8 mouse cellular contexts compared by ENCODE assay signal in genomic region chr9:65214425-65214777, GRCm38 (mm10). TPM values are rescaled to one million over a fixed set of nuclear protein-coding genes. Genes with fewer than 3 reads are reported as not detected.
A peak's percentile ranks its signal among the peaks of the same experiment; 100 is the strongest.
DNase-seq lines count a peak whose midpoint lies in the region; ATAC-seq lines count a peak whose summit lies in the region.

No protein-coding gene starts in this region.

- peak overlapping the region; percentile 84; the same call in 1 of the 2 replicates for H3K9ac ChIP-seq in midbrain, embryonic 11.5 days (ENCODE audit: low read length)

- no peak for ATAC-seq in midbrain, embryonic 11.5 days (ENCODE audit: low FRiP score)

- WGBS in heart, embryonic 10.5 days, result 22% methylated on average over 10 of the region's 10 CpGs
- WGBS in limb, embryonic 10.5 days, result 32% methylated on average over 10 of the region's 10 CpGs
- WGBS in midbrain, embryonic 11.5 days, result 25% methylated on average over 10 of the region's 10 CpGs

- H3K4me1 ChIP-seq in heart, embryonic 10.5 days, result peaks cover 37% of the 10 kb centered on the region
- peaks cover 47% of the 10 kb centered on the region for H3K4me1 ChIP-seq in limb, embryonic 10.5 days
- H3K4me1 ChIP-seq in midbrain, embryonic 11.5 days (ENCODE audit: control insufficient read depth, insufficient read depth, low read length), result peaks cover 6% of the 10 kb centered on the region

- no peaks in the 10 kb centered on the region for H3K9me3 ChIP-seq in heart, embryonic 10.5 days
- H3K9me3 ChIP-seq in limb, embryonic 10.5 days (replicated peaks), result no peaks in the 10 kb centered on the region
- no peaks in the 10 kb centered on the region for H3K9me3 ChIP-seq in midbrain, embryonic 11.5 days (ENCODE audit: control insufficient read depth, low read length)

- peak; percentile 69 for DNase-seq in retina, postnatal 1 day
- DNase-seq in retina, embryonic 14.5 days (ENCODE audit: low spot score), result no peak
- DNase-seq in heart, embryonic 10.5 days (ENCODE audit: low spot score), result peak; percentile 85
- no peak for DNase-seq in limb, embryonic 10.5 days (ENCODE audit: low spot score)
- no peak for DNase-seq in midbrain, embryonic 11.5 days (ENCODE audit: low spot score, missing footprints)
- no peak for DNase-seq in ovary, postnatal 36 days (ENCODE audit: low spot score)
- DNase-seq in gastrocnemius, postnatal 25 days, result no peak
- no peak for DNase-seq in frontal cortex, postnatal 25 days (ENCODE audit: low spot score in 2 of 2)

- H3K4me2 ChIP-seq in midbrain, embryonic 11.5 days, result peak overlapping the region; percentile 92

- peak overlapping the region; percentile 84 for H3K4me3 ChIP-seq in heart, embryonic 10.5 days
- peak overlapping the region; percentile 82 for H3K4me3 ChIP-seq in limb, embryonic 10.5 days
- peak overlapping the region; percentile 57 for H3K4me3 ChIP-seq in midbrain, embryonic 11.5 days (ENCODE audit: low read depth, low read length)

- H3K27me3 ChIP-seq in heart, embryonic 10.5 days (ENCODE audit: insufficient read depth, poor library complexity, severe bottlenecking), result no peaks in the 10 kb centered on the region
- H3K27me3 ChIP-seq in limb, embryonic 10.5 days (ENCODE audit: low read depth, poor library complexity, severe bottlenecking), result no peaks in the 10 kb centered on the region
- no peaks in the 10 kb centered on the region for H3K27me3 ChIP-seq in midbrain, embryonic 11.5 days (ENCODE audit: control insufficient read depth, insufficient read depth, low read length)

- peak overlapping the region; percentile 95 for H3K27ac ChIP-seq in heart, embryonic 10.5 days
- H3K27ac ChIP-seq in limb, embryonic 10.5 days, result peak overlapping the region; percentile 95
- H3K27ac ChIP-seq in midbrain, embryonic 11.5 days (ENCODE audit: low read depth, low read length), result no peak overlapping the region

- H3K36me3 ChIP-seq in heart, embryonic 10.5 days, result no peaks in the 10 kb centered on the region
- no peaks in the 10 kb centered on the region for H3K36me3 ChIP-seq in limb, embryonic 10.5 days
- no peaks in the 10 kb centered on the region for H3K36me3 ChIP-seq in midbrain, embryonic 11.5 days (ENCODE audit: control insufficient read depth, insufficient read depth, low read length)

RNA-seq across cellular contexts. Expression of gene Parp16, which starts 19.2 kb away (rescaled TPM):
- 4.8 and 5.8 TPM in 2 replicates for polyA plus RNA-seq in heart, embryonic 10.5 days (2016; fragmentation: Nextera tagmentation; extraction: Ambion mirVana)
- polyA plus RNA-seq in limb, embryonic 10.5 days (2016; fragmentation: Nextera tagmentation; extraction: Ambion mirVana), result 8.7 and 9.0 TPM in 2 replicates
- 5.2 and 6.4 TPM in 2 replicates for polyA plus RNA-seq in midbrain, embryonic 11.5 days (2014; fragmentation: Nextera tagmentation; extraction: Ambion mirVana)
- 1 to 10 TPM; 3.8 to 5.3 TPM for total RNA-seq in gastrocnemius, postnatal 25 days (2021)

RNA-seq across cellular contexts. Expression of gene Cilp, which starts 50.6 kb away (rescaled TPM):
- not detected in 2 replicates for polyA plus RNA-seq in heart, embryonic 10.5 days (2016; fragmentation: Nextera tagmentation; extraction: Ambion mirVana)
- 0.05 and 0.06 TPM in 2 replicates for polyA plus RNA-seq in limb, embryonic 10.5 days (2016; fragmentation: Nextera tagmentation; extraction: Ambion mirVana)
- polyA plus RNA-seq in midbrain, embryonic 11.5 days (2014; fragmentation: Nextera tagmentation; extraction: Ambion mirVana), result 0.12 and 0.16 TPM in 2 replicates
- 100 to 1,000 TPM in 1 of 2 experiments, 10 to 100 TPM in 1; 28.8 to 105 TPM for total RNA-seq in gastrocnemius, postnatal 25 days (2021)

Comparison
In these comparisons a context has a peak if more than half of its experiments do, and no peak if none do; other contexts are left out.
1. DNase-seq: peak in retina, postnatal 1 day (single experiment) and heart, embryonic 10.5 days (single experiment); none in retina, embryonic 14.5 days (single experiment), limb, embryonic 10.5 days (single experiment), midbrain, embryonic 11.5 days (single experiment), ovary, postnatal 36 days (single experiment), gastrocnemius, postnatal 25 days (single experiment) and frontal cortex, postnatal 25 days (0 of 2).
2. Peak in every context shown above with its lines, with median percentiles within 50 percentile points of each other: H3K4me3 ChIP-seq.